26 mouse cellular contexts compared by ENCODE assay signal in genomic region chr4:99376171-99376570, GRCm38 (mm10).
DNase-seq lines count a peak whose midpoint lies in the region; ATAC-seq and TF ChIP-seq lines count a peak whose summit lies in the region.
"Had no signal": no experiment of that assay in that cellular context is flagged by ENCODE, and none has a peak within 500 bp of the region (broad histone marks: within the 10 kb centered on the region; RNA-seq: fewer than 3 reads in every experiment).

No protein-coding gene starts in this region.

- 0 out of 2 replicates have a peak, but pooled peaks cover 9% of the 10 kb centered on the region for H3K4me1 ChIP-seq in forebrain, embryonic 11.5 days (replicated peaks; ENCODE audit: control insufficient read depth, insufficient read depth, low read length)
- H3K4me1 ChIP-seq in forebrain, embryonic 16.5 days (replicated peaks; ENCODE audit: control insufficient read depth, insufficient read depth, low read length): peaks cover 14% of the 10 kb centered on the region
- peaks cover 5% of the 10 kb centered on the region; the same call in 1 of the 2 replicates for H3K4me1 ChIP-seq in kidney, embryonic 16.5 days (ENCODE audit: insufficient read depth, low read length)
- peaks cover 29% of the 10 kb centered on the region for H3K4me1 ChIP-seq in forebrain, embryonic 12.5 days
- H3K4me1 ChIP-seq: limb, embryonic 15.5 days had no signal

- H3K4me2 ChIP-seq in forebrain, embryonic 11.5 days (ENCODE audit: low read depth, low read length, severe bottlenecking): no peak overlapping the region
- H3K4me2 ChIP-seq in forebrain, embryonic 16.5 days (ENCODE audit: low read length): no peak overlapping the region
- no peak overlapping the region for H3K4me2 ChIP-seq in kidney, embryonic 16.5 days (replicated peaks; ENCODE audit: low read depth, low read length)
- no peak overlapping the region for H3K4me2 ChIP-seq in forebrain, embryonic 12.5 days
- H3K4me2 ChIP-seq: heart, embryonic 11.5 days; limb, embryonic 15.5 days had no signal

- H3K36me3 ChIP-seq in forebrain, embryonic 11.5 days (ENCODE audit: control insufficient read depth, insufficient read depth, low read length): no peaks in the 10 kb centered on the region
- no peaks in the 10 kb centered on the region for H3K36me3 ChIP-seq in forebrain, embryonic 16.5 days (ENCODE audit: control insufficient read depth, insufficient read depth)
- no peaks in the 10 kb centered on the region for H3K36me3 ChIP-seq in kidney, embryonic 16.5 days (ENCODE audit: insufficient read depth, low read length)
- H3K36me3 ChIP-seq in forebrain, embryonic 12.5 days (replicated peaks): no peaks in the 10 kb centered on the region
- H3K36me3 ChIP-seq: limb, embryonic 10.5 days; limb, embryonic 15.5 days had no signal

- H3K27me3 ChIP-seq in forebrain, embryonic 11.5 days (ENCODE audit: control insufficient read depth, insufficient read depth, low read length): peaks cover 7% of the 10 kb centered on the region; the same call in 1 of the 2 replicates
- H3K27me3 ChIP-seq in forebrain, embryonic 16.5 days (replicated peaks; ENCODE audit: control insufficient read depth, insufficient read depth, low read length): peaks cover 5% of the 10 kb centered on the region; the same call in 1 of the 2 replicates
- H3K27me3 ChIP-seq in kidney, embryonic 16.5 days (ENCODE audit: insufficient read depth, low read length): no peaks in the 10 kb centered on the region
- no peaks in the 10 kb centered on the region for H3K27me3 ChIP-seq in Patski
- peaks cover 42% of the 10 kb centered on the region for H3K27me3 ChIP-seq in forebrain, embryonic 12.5 days
- H3K27me3 ChIP-seq: CH12.LX had no signal

- in situ Hi-C loops in Patski (cut with MboI; ENCODE audit: low pct_unique_long_range_greater_than_20kb): no loop called here

- CTCF ChIA-PET in Patski (lab: Charles Lee): no interaction called here

- no peak for ATAC-seq in forebrain, embryonic 11.5 days (replicated peaks; ENCODE audit: low FRiP score)
- ATAC-seq in forebrain, embryonic 16.5 days: no peak
- ATAC-seq in kidney, embryonic 16.5 days (ENCODE audit: low FRiP score, low TSS enrichment): no peak
- peak; percentile 47 for ATAC-seq in Patski
- ATAC-seq in forebrain, embryonic 12.5 days (ENCODE audit: low FRiP score): no peak
- ATAC-seq: intestine, embryonic 16.5 days had no signal

- H3K9me3 ChIP-seq in forebrain, embryonic 11.5 days (ENCODE audit: control insufficient read depth, low read length): no peaks in the 10 kb centered on the region
- no peaks in the 10 kb centered on the region for H3K9me3 ChIP-seq in forebrain, embryonic 16.5 days (ENCODE audit: control insufficient read depth, low read length)
- H3K9me3 ChIP-seq in kidney, embryonic 16.5 days (ENCODE audit: low read length): no peaks in the 10 kb centered on the region
- H3K9me3 ChIP-seq in forebrain, embryonic 12.5 days: no peaks in the 10 kb centered on the region
- H3K9me3 ChIP-seq: limb, embryonic 10.5 days; limb, embryonic 15.5 days had no signal

- POLR2A ChIA-PET in Patski (lab: Charles Lee): interaction anchor here (0.8 kb wide), 1 partner anchor 452 kb away, joined by 3 read pairs; no protein-coding TSS in a partner anchor

- DNase-seq in forebrain, embryonic 11.5 days (ENCODE audit: low spot score): peak; percentile 31
- DNase-seq in kidney, adult 11 months: peak; percentile 27
- DNase-seq in Patski (ENCODE audit: low read depth, low spot score): peak; percentile 54
- DNase-seq in kidney, postnatal 14 days: peak; percentile 21
- no peak for DNase-seq in cerebellum, postnatal 10 days
- DNase-seq: adrenal gland, adult 8-10 months; cerebellum, adult 8-10 months; cerebellum, postnatal 36 days; forebrain, postnatal 0 days; gastrocnemius, postnatal 10 days; heart, postnatal 4 days; layer of hippocampus, adult 9-11 months; lung, adult 2 months; lung, postnatal 10 days; right cerebral cortex, postnatal 4 days; thymus, postnatal 4 days had no signal

- H3K9ac ChIP-seq in forebrain, embryonic 11.5 days (ENCODE audit: low read length): no peak overlapping the region
- H3K9ac ChIP-seq in forebrain, embryonic 16.5 days (replicated peaks; ENCODE audit: low read depth, low read length): no peak overlapping the region
- no peak overlapping the region for H3K9ac ChIP-seq in kidney, embryonic 16.5 days (replicated peaks; ENCODE audit: low read length)
- H3K9ac ChIP-seq in forebrain, embryonic 12.5 days: no peak overlapping the region
- H3K9ac ChIP-seq: forebrain, postnatal 0 days; limb, embryonic 15.5 days; liver, embryonic 14.5 days had no signal

- H3K27ac ChIP-seq in forebrain, embryonic 11.5 days (ENCODE audit: low read depth, low read length): no peak overlapping the region
- no peak overlapping the region for H3K27ac ChIP-seq in forebrain, embryonic 16.5 days (ENCODE audit: low read length)
- no peak overlapping the region for H3K27ac ChIP-seq in kidney, embryonic 16.5 days (ENCODE audit: low read length)
- H3K27ac ChIP-seq in forebrain, embryonic 12.5 days: no peak overlapping the region
- H3K27ac ChIP-seq: limb, embryonic 10.5 days; limb, embryonic 15.5 days; liver, embryonic 14.5 days; macrophage had no signal

- H3K4me3 ChIP-seq in forebrain, embryonic 11.5 days (ENCODE audit: low read depth, low read length): no peak overlapping the region
- H3K4me3 ChIP-seq in forebrain, embryonic 16.5 days (replicated peaks; ENCODE audit: low read length): no peak overlapping the region
- no peak overlapping the region for H3K4me3 ChIP-seq in kidney, embryonic 16.5 days (ENCODE audit: low read length)
- no peak overlapping the region for H3K4me3 ChIP-seq in forebrain, embryonic 12.5 days (replicated peaks)
- H3K4me3 ChIP-seq: limb, embryonic 10.5 days; limb, embryonic 15.5 days had no signal

- TF ChIP-seq CTCF in Patski (IDR thresholded peaks at IDR 0.05): no peak

- 26% methylated on average over 1 of the region's 1 CpGs for WGBS in forebrain, embryonic 11.5 days
- WGBS in forebrain, embryonic 16.5 days: 11% methylated on average over 1 of the region's 1 CpGs
- WGBS in kidney, embryonic 16.5 days: 0% methylated on average over 1 of the region's 1 CpGs
- 21% methylated on average over 1 of the region's 1 CpGs for WGBS in forebrain, embryonic 12.5 days

Comparison
In these comparisons a context has a peak if more than half of its experiments do, and no peak if none do; other contexts are left out.
1. DNase-seq: peak in forebrain, embryonic 11.5 days (single experiment), kidney, adult 11 months (single experiment), Patski (single experiment) and kidney, postnatal 14 days (single experiment); none in cerebellum, postnatal 10 days (0 of 2).